ENCODE assay signal across 11 mouse cellular contexts in the genomic region with DNA sequence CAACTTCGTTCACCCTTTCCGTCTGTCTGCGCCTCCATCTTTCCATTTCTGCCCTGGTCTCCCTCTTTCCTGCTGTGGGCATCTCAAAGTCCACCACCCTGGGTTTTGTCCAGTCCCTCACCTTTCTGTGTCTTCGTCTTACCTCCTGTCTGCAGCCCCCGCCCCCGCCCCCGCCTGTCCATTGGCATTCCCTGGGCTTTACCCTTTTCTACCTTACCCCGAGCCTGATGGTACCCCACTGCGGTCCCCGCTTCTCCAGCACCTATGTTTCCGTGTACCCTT. TPM values are rescaled to one million over a fixed set of nuclear protein-coding genes. Genes with fewer than 3 reads are reported as not detected.
DNase-seq lines count a peak whose midpoint lies in the region; ATAC-seq and TF ChIP-seq lines count a peak whose summit lies in the region.
"Had no signal": no experiment of that assay in that cellular context is flagged by ENCODE, and none has a peak within 500 bp of the region (broad histone marks: within the 10 kb centered on the region; RNA-seq: fewer than 3 reads in every experiment).

No protein-coding gene starts in this region.

- H3K27me3 ChIP-seq in heart, embryonic 12.5 days (replicated peaks), result peaks cover 96% of the 10 kb centered on the region
- H3K27me3 ChIP-seq in heart, adult 2 months (ENCODE audit: control insufficient read depth, insufficient read depth, low read length), result peaks cover 33% of the 10 kb centered on the region
- no peaks in the 10 kb centered on the region for H3K27me3 ChIP-seq in cerebellum, adult 2 months (ENCODE audit: control insufficient read depth, insufficient read depth, low read length)
- H3K27me3 ChIP-seq in hindbrain, embryonic 11.5 days (ENCODE audit: control insufficient read depth, insufficient read depth, low read length), result peaks cover 23% of the 10 kb centered on the region
- H3K27me3 ChIP-seq in midbrain, embryonic 14.5 days (ENCODE audit: control insufficient read depth, insufficient read depth, low read length), result no peaks in the 10 kb centered on the region

- intact Hi-C loops in heart, adult 2 months (cut with DNase I), result no loop called here

- ATAC-seq in heart, embryonic 12.5 days (ENCODE audit: insufficient number of reproducible peaks, low FRiP score), result no peak
- ATAC-seq in hindbrain, embryonic 11.5 days (ENCODE audit: low FRiP score), result no peak
- ATAC-seq in midbrain, embryonic 14.5 days (ENCODE audit: low FRiP score, low TSS enrichment), result no peak

- TF ChIP-seq POLR2A in heart, adult 2 months (IDR thresholded peaks at IDR 0.05; ENCODE audit: insufficient read depth, low read depth, low read length), result no peak
- no peak for TF ChIP-seq POLR2A in cerebellum, adult 2 months (IDR thresholded peaks at IDR 0.05; ENCODE audit: borderline replicate concordance, insufficient read depth, low read length)

- no peak for TF ChIP-seq CTCF in heart, adult 2 months (IDR thresholded peaks at IDR 0.05)
- no peak for TF ChIP-seq CTCF in cerebellum, adult 2 months (IDR thresholded peaks at IDR 0.05; ENCODE audit: borderline replicate concordance, insufficient read depth, low read depth, low read length)

- whole genome bisulfite sequencing in heart, embryonic 12.5 days, result 4% methylated on average over 11 of the region's 11 CpGs
- WGBS in heart, adult 2 months, result 6% methylated on average over 11 of the region's 11 CpGs
- WGBS in cerebellum, adult 2 months, result 6% methylated on average over 11 of the region's 11 CpGs
- 1% methylated on average over 11 of the region's 11 CpGs for WGBS in hindbrain, embryonic 11.5 days
- 1% methylated on average over 11 of the region's 11 CpGs for WGBS in midbrain, embryonic 14.5 days

- no peak for DNase-seq in heart, adult 2 months
- DNase-seq in cerebellum, adult 2 months, result peak in 1 of 2 experiments; percentile 48
- no peak for DNase-seq in hindbrain, embryonic 11.5 days (ENCODE audit: low spot score)
- DNase-seq in midbrain, embryonic 14.5 days, result no peak
- DNase-seq in right cerebral cortex, adult 18-20 months, result no peak
- DNase-seq in adipocyte (ENCODE audit: low spot score), result no peak
- no peak for DNase-seq in c-Kit-positive CD71-positive TER-119-positive erythroid progenitor cells, embryonic 14.5 days (ENCODE audit: low spot score)
- DNase-seq: kidney, adult 11 months had no signal

- peaks cover 28% of the 10 kb centered on the region for H3K4me1 ChIP-seq in heart, embryonic 12.5 days (replicated peaks)
- H3K4me1 ChIP-seq in heart, adult 2 months (ENCODE audit: control insufficient read depth, insufficient read depth, low read length), result no peaks in the 10 kb centered on the region
- H3K4me1 ChIP-seq in cerebellum, adult 2 months (ENCODE audit: control insufficient read depth, insufficient read depth, low read length), result no peaks in the 10 kb centered on the region
- H3K4me1 ChIP-seq in hindbrain, embryonic 11.5 days (replicated peaks; ENCODE audit: control insufficient read depth, insufficient read depth, low read length), result peaks cover 16% of the 10 kb centered on the region
- peaks cover 47% of the 10 kb centered on the region for H3K4me1 ChIP-seq in midbrain, embryonic 14.5 days (ENCODE audit: control insufficient read depth, insufficient read depth, low read length)

- H3K4me2 ChIP-seq in heart, embryonic 12.5 days, result peak overlapping the region; percentile 98
- H3K4me2 ChIP-seq in hindbrain, embryonic 11.5 days (replicated peaks; ENCODE audit: low read depth, low read length), result peak overlapping the region; percentile 67
- peak overlapping the region; percentile 92 for H3K4me2 ChIP-seq in midbrain, embryonic 14.5 days (ENCODE audit: low read length)

- H3K79me2 ChIP-seq in heart, adult 2 months (replicated peaks; ENCODE audit: control insufficient read depth, insufficient read depth, low read length), result no peaks in the 10 kb centered on the region

- TF ChIP-seq EP300 in heart, adult 2 months (IDR thresholded peaks at IDR 0.05; ENCODE audit: insufficient read depth, low read depth, low read length), result no peak

- H3K36me3 ChIP-seq in heart, embryonic 12.5 days, result no peaks in the 10 kb centered on the region
- no peaks in the 10 kb centered on the region for H3K36me3 ChIP-seq in heart, adult 2 months (ENCODE audit: control insufficient read depth, insufficient read depth, low read length)
- H3K36me3 ChIP-seq in hindbrain, embryonic 11.5 days (ENCODE audit: control insufficient read depth, insufficient read depth, low read length), result no peaks in the 10 kb centered on the region
- H3K36me3 ChIP-seq in midbrain, embryonic 14.5 days (ENCODE audit: control insufficient read depth, insufficient read depth, low read length), result no peaks in the 10 kb centered on the region

- no peak overlapping the region for H3K27ac ChIP-seq in heart, embryonic 12.5 days (ENCODE audit: poor library complexity, severe bottlenecking)
- H3K27ac ChIP-seq in heart, adult 2 months, result no peak overlapping the region
- H3K27ac ChIP-seq in cerebellum, adult 2 months (ENCODE audit: insufficient read depth, low read length), result peak overlapping the region; percentile 22; the same call in 1 of the 2 replicates
- no peak overlapping the region for H3K27ac ChIP-seq in hindbrain, embryonic 11.5 days (ENCODE audit: low read depth, low read length)
- H3K27ac ChIP-seq in midbrain, embryonic 14.5 days (replicated peaks; ENCODE audit: low read depth, low read length), result peak overlapping the region; percentile 91; the same call in 1 of the 2 replicates

- H3K9ac ChIP-seq in heart, embryonic 12.5 days, result no peak overlapping the region
- H3K9ac ChIP-seq in heart, adult 2 months (ENCODE audit: low read depth, low read length), result no peak overlapping the region
- peak overlapping the region; percentile 71 for H3K9ac ChIP-seq in hindbrain, embryonic 11.5 days (ENCODE audit: low read depth, low read length)
- H3K9ac ChIP-seq in midbrain, embryonic 14.5 days (replicated peaks; ENCODE audit: low read length), result peak overlapping the region; percentile 96

- H3K9me3 ChIP-seq in heart, embryonic 12.5 days (replicated peaks), result no peaks in the 10 kb centered on the region
- no peaks in the 10 kb centered on the region for H3K9me3 ChIP-seq in hindbrain, embryonic 11.5 days (ENCODE audit: control insufficient read depth, low read length)
- H3K9me3 ChIP-seq in midbrain, embryonic 14.5 days (ENCODE audit: control insufficient read depth, low read length), result no peaks in the 10 kb centered on the region

- H3K4me3 ChIP-seq in heart, embryonic 12.5 days, result peak overlapping the region; percentile 68
- H3K4me3 ChIP-seq in heart, adult 2 months, result no peak overlapping the region
- peak overlapping the region; percentile 73 for H3K4me3 ChIP-seq in cerebellum, adult 2 months (replicated peaks; ENCODE audit: insufficient read depth, low read depth, low read length)
- peak overlapping the region; percentile 63 for H3K4me3 ChIP-seq in hindbrain, embryonic 11.5 days (ENCODE audit: low read depth, low read length)
- peak overlapping the region; percentile 94 for H3K4me3 ChIP-seq in midbrain, embryonic 14.5 days (replicated peaks; ENCODE audit: low read depth, low read length)

RNA-seq across cellular contexts. Expression of a gene that starts 1.6 kb away (rescaled TPM):
- polyA plus RNA-seq in heart, embryonic 12.5 days (2016; fragmentation: Nextera tagmentation; extraction: Ambion mirVana), result not detected in 2 replicates
- total RNA-seq in heart, adult 2 months (2021), result under 1 TPM in 1 of 2 experiments, not detected in 1; 0.07 TPM
- 0.06 and 0.15 TPM in 2 replicates for polyA plus RNA-seq in heart, adult 2 months (2012; rRNA removed)
- polyA plus RNA-seq in cerebellum, adult 2 months (2012; rRNA removed), result 83.2 and 85.2 TPM in 2 replicates
- polyA plus RNA-seq in hindbrain, embryonic 11.5 days (2014; fragmentation: Nextera tagmentation; extraction: Ambion mirVana), result 4.6 and 5.3 TPM in 2 replicates
- polyA plus RNA-seq in midbrain, embryonic 14.5 days (2014; fragmentation: Nextera tagmentation; extraction: Ambion mirVana), result 16.5 and 29.9 TPM in 2 replicates
- polyA plus RNA-seq: lung, embryonic 16.5 days had no signal

RNA-seq across cellular contexts. Expression of a gene that starts 28.8 kb away (rescaled TPM):
- 3.9 and 4.0 TPM in 2 replicates for polyA plus RNA-seq in heart, embryonic 12.5 days (2016; fragmentation: Nextera tagmentation; extraction: Ambion mirVana)
- total RNA-seq in heart, adult 2 months (2021), result not detected
- polyA plus RNA-seq in heart, adult 2 months (2012; rRNA removed), result 0.10 TPM in 1 of 2 replicates, not detected in the other
- 0.46 and 1.1 TPM in 2 replicates for polyA plus RNA-seq in cerebellum, adult 2 months (2012; rRNA removed)
- 1.3 and 3.0 TPM in 2 replicates for polyA plus RNA-seq in hindbrain, embryonic 11.5 days (2014; fragmentation: Nextera tagmentation; extraction: Ambion mirVana)
- polyA plus RNA-seq in midbrain, embryonic 14.5 days (2014; fragmentation: Nextera tagmentation; extraction: Ambion mirVana), result 3.0 and 3.3 TPM in 2 replicates
- polyA plus RNA-seq: C2C12; lung, embryonic 16.5 days had no signal

RNA-seq across cellular contexts. Expression of a gene that starts 36.6 kb away (rescaled TPM):
- polyA plus RNA-seq in heart, embryonic 12.5 days (2016; fragmentation: Nextera tagmentation; extraction: Ambion mirVana), result not detected in 2 replicates
- total RNA-seq in heart, adult 2 months (2021), result not detected
- 0.16 TPM in 1 of 2 replicates, not detected in the other for polyA plus RNA-seq in heart, adult 2 months (2012; rRNA removed)
- polyA plus RNA-seq in cerebellum, adult 2 months (2012; rRNA removed), result 1.7 and 3.3 TPM in 2 replicates
- polyA plus RNA-seq in hindbrain, embryonic 11.5 days (2014; fragmentation: Nextera tagmentation; extraction: Ambion mirVana), result 0.50 and 1.6 TPM in 2 replicates
- polyA plus RNA-seq in midbrain, embryonic 14.5 days (2014; fragmentation: Nextera tagmentation; extraction: Ambion mirVana), result 0.77 TPM in 1 of 2 replicates, not detected in the other
- polyA plus RNA-seq: C2C12; lung, embryonic 16.5 days had no signal

Comparison
In these comparisons a context has a peak if more than half of its experiments do, and no peak if none do; other contexts are left out.
1. H3K27ac ChIP-seq: peak in cerebellum, adult 2 months (single experiment) and midbrain, embryonic 14.5 days (single experiment); none in heart, embryonic 12.5 days (single experiment), heart, adult 2 months (single experiment) and hindbrain, embryonic 11.5 days (single experiment).
2. H3K9ac ChIP-seq: peak in hindbrain, embryonic 11.5 days (single experiment) and midbrain, embryonic 14.5 days (single experiment); none in heart, embryonic 12.5 days (single experiment) and heart, adult 2 months (single experiment).
3. Peak in every context shown above with its lines, with median percentiles within 50 percentile points of each other: H3K4me2 ChIP-seq.